Mouse (Mus musculus) small intestine, adult 2 months (tissue): ENCODE data around the gene Rtn4r. TPM values are rescaled to one million over a fixed set of nuclear protein-coding genes. Genes with fewer than 3 reads are reported as not detected.
A peak's percentile ranks its signal among the peaks of the same experiment; 100 is the strongest.

Source experiments
- H3K27ac ChIP-seq: fragments of 200-500 bp; 2 replicates; pipeline ENCODE4 v1.5.1; 2012; ENCODE audit warnings: low read depth, low read length, control low read depth, inconsistent platforms; ENCODE audit not compliant: insufficient read depth
- H3K27me3 ChIP-seq: fragments of 200-500 bp; 2 replicates; pipeline ENCODE4 v1.6.1; 2012; ENCODE audit warnings: mild to moderate bottlenecking, moderate library complexity, low read length, inconsistent platforms; ENCODE audit not compliant: control insufficient read depth, insufficient read depth
- H3K36me3 ChIP-seq: fragments of 200-500 bp; 2 replicates; pipeline ENCODE4 v1.6.1; 2012; ENCODE audit warnings: mild to moderate bottlenecking, low read length, control low read depth, inconsistent platforms; ENCODE audit not compliant: control insufficient read depth, insufficient read depth
- H3K4me1 ChIP-seq: fragments of 200-500 bp; 2 replicates; pipeline ENCODE4 v1.6.1; 2012; ENCODE audit warnings: low read length, inconsistent platforms, mixed read lengths; ENCODE audit not compliant: control insufficient read depth, insufficient read depth, insufficient read length
- H3K4me3 ChIP-seq: fragments of 200-500 bp; 2 replicates; pipeline ENCODE4 v1.5.1; 2012; ENCODE audit warnings: low read depth, mild to moderate bottlenecking, control low read depth, inconsistent platforms, low read length, moderate library complexity
- CTCF ChIP-seq: fragments of 200-500 bp; IDR thresholded peaks from 2 replicates; pipeline ENCODE4 v1.5.1; 2012; ENCODE audit warnings: low read depth, mild to moderate bottlenecking, control low read depth, inconsistent platforms, low read length, moderate library complexity, mixed read lengths; ENCODE audit not compliant: insufficient replicate concordance, insufficient read length; ENCODE audit errors: extremely low read depth
- POLR2A ChIP-seq: fragments of 200-500 bp; IDR thresholded peaks from 2 replicates; pipeline ENCODE4 v1.6.1; 2012; ENCODE audit warnings: low read depth, mild to moderate bottlenecking, control low read depth, inconsistent platforms, low read length, moderate library complexity
- WGBS: fragments of 180-500 bp; shearing (Covaris S2); methylation state at CpG from one replicate; pipeline ENCODE4 v1.1.7; 2018; 5-methylcytosine and 5-hydroxymethylcytosine counted together
- polyA plus RNA-seq: library from polyadenylated mRNA; depleted of rRNA; stranded (reverse); fragments of >200 nt; gene quantifications from 2 replicates; pipeline ENCODE4 v1.2.3, GENCODE M21; 2012

Gene Rtn4r
- polyA plus RNA-seq, 1 experiment, result 21.9 TPM

DNA sequence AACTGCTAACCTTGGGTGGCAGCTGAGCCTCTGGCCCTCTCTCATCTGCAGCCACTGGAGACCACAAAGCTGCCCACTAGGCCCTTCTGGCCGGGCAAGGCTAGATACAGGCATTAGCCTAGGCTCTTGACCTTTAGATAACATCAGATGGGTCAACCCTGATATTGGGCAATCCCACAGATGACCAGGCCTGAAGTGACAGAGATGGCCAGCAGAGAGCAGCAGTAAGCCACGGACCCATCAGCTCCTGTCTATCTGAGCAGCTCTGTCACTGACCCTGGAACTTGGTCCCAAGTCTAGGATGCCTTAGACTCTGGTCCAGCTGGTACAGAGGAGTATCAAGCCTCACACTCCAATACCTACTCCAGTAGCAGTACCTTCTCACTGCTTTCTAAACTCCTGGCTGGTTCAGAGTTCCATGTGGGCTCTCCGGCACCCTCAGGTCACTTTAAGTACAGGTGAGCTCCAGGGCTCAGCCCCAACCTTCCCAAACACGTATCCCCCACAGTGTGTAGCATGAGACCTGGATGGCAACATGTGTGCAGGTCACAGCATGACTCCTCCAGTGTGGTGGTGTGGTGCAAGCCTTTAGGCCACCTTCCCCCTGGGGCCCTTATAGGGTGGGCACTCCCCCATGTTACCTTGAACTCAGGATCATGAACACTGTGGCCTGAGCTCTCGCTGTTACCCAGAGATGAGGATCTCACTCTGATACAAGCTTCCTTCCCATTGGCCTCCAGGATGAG, 19.0 kb upstream of the Rtn4r start:
- Histone ChIP-seq H3K36me3 (no peaks in the 10 kb centered on the region), H3K27me3 (no peaks in the 10 kb centered on the region), H3K4me1 (peaks cover 6% of the 10 kb centered on the region; the same call in 1 of the 2 replicates), H3K27ac (no peak overlapping the region), H3K4me3 (no peak overlapping the region)
- TF ChIP-seq POLR2A, result no peak
- peak; percentile 80; the same call in 1 of the 2 replicates for TF ChIP-seq CTCF
- 58% methylated on average over 5 of the region's 5 CpGs for WGBS

DNA sequence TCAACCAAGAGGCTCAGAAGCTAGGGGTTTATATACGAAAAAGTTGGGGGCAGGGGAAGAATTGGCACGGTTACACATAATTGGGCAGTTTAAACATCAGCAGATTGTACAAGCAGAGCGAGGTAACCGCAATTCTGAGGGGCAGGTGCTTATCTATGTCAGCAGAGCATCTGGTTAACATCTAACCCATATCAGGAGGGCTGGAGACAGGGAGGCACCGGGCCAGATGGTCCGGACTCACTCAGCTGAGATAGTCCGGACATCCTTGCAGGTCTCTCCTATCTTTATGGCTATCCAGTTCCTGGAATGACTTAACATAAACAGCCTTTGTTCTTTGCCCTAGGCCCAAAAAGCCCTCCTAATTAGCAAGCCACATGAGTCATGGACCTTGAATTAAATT, 16.4 kb upstream of the Rtn4r start:
- Histone ChIP-seq H3K4me1 (peaks cover 6% of the 10 kb centered on the region; the same call in 1 of the 2 replicates), H3K4me3 (no peak overlapping the region), H3K27me3 (no peaks in the 10 kb centered on the region), H3K36me3 (no peaks in the 10 kb centered on the region), H3K27ac (no peak overlapping the region)
- TF ChIP-seq CTCF (no peak), POLR2A (no peak)
- 47% methylated on average over 7 of the region's 7 CpGs for WGBS

DNA sequence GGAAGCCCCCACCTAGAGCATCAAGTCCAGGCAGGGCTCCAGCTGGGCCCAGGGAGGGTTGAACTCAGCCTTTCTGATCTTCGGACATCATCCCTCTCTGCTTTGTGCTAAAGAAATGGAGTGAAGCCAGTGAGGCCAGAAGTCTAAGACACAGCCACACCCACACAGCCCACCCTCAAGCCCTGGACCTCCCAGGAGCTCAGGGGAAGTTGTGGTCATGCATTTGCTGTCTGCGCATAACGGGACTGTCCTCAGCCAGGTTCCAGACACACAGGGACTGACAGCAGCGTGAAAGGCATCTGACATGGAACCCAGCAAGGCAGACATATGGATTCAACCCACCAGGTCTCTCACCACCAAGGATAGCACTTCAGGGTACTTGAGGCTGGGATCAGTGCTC, 11.0 kb upstream of the Rtn4r start:
- Histone ChIP-seq H3K36me3 (no peaks in the 10 kb centered on the region), H3K27ac (no peak overlapping the region), H3K27me3 (no peaks in the 10 kb centered on the region), H3K4me3 (no peak overlapping the region), H3K4me1 (no peaks in the 10 kb centered on the region)
- TF ChIP-seq CTCF (no peak), POLR2A (no peak)
- WGBS, result 78% methylated on average over 4 of the region's 4 CpGs

DNA sequence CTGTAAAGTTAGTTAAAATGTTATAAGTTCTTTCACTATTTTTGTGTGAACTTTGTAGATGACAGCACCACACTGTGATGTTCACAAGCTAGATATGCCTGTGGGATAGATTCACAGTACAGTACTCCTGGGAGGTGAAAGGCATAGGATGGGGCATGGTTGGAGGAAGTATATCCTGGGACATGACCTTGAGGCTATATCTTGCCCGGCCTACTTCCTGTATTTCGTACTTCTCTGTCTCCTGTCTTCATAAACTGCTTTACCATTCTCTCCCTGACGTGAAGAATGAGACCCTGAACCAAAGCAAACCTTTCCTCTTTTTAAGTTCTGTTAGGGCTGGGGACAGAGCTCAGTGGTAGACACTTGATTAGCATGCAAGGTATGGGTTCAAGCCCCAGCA, 9.2 kb upstream of the Rtn4r start:
- TF ChIP-seq POLR2A (no peak), CTCF (no peak)
- 62% methylated on average over 3 of the region's 3 CpGs for WGBS
- no peaks in the 10 kb centered on the region for H3K36me3 ChIP-seq
- no peaks in the 10 kb centered on the region for H3K27me3 ChIP-seq
- H3K4me3 ChIP-seq, result no peak overlapping the region
- no peak overlapping the region for H3K27ac ChIP-seq
- no peaks in the 10 kb centered on the region for H3K4me1 ChIP-seq

DNA sequence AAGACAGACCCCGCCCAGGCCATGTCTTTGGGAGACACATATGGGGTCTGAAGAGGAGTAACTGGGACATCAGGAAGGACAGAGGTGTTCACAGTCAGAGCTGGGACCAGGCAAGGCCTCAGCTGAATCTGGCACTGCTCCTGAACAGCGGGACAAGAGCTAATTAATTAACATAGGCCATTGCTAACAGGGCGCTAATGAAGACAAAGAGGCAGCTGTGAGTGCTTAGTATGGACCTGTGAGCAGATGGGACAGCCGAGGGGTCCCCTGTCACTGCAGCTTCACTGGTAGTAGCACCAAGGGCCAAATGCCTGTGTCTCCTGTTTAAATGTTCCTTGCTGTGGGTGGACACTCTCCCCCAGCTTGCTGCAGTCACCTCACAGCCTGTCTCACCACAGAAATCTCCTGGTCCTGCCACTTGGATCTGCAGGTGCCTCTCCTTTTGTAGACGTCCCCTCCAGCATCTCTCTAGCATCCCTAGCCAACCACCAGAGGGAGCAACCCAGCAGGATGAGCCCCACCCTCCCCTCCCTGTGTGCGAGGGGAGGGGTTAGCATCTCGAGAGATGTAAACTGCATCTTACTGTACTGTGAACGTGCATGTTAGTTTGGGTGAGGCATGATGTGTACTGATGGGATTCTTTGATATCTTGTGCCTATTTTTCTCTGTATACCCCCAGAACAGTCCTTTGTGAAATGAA, 8.3 kb upstream of the Rtn4r start:
- no peaks in the 10 kb centered on the region for H3K4me1 ChIP-seq
- no peaks in the 10 kb centered on the region for H3K36me3 ChIP-seq
- TF ChIP-seq POLR2A (no peak), CTCF (peak; percentile 60; the same call in 1 of the 2 replicates)
- H3K27me3 ChIP-seq, result no peaks in the 10 kb centered on the region
- 27% methylated on average over 8 of the region's 8 CpGs for WGBS
- no peak overlapping the region for H3K27ac ChIP-seq
- no peak overlapping the region for H3K4me3 ChIP-seq

DNA sequence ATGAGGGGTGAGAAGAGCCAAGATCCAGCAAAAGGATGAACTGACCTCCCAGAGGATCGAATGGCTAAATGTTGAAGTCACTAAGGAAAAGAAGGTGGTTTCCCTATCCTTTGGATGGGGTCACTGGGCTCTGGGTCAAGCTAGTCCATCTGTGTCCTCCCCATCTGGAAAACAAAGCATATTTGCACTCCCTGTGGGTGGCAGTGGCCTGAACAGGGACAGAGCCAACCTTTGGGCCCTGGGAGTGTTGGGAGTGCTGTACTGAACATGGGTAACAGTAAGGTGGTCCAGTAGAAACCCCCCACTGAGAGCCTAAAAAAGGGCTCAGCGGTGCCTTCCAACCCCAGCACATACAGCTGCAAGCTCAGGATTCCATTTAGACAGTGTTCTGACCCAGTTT, 4.7 kb upstream of the Rtn4r start:
- Histone ChIP-seq H3K4me1 (peaks cover 15% of the 10 kb centered on the region; the same call in 1 of the 2 replicates), H3K27me3 (peaks cover 4% of the 10 kb centered on the region; the same call in 1 of the 2 replicates), H3K4me3 (no peak overlapping the region), H3K36me3 (no peaks in the 10 kb centered on the region), H3K27ac (no peak overlapping the region)
- 81% methylated on average over 2 of the region's 2 CpGs for WGBS
- TF ChIP-seq POLR2A (no peak), CTCF (no peak)

DNA sequence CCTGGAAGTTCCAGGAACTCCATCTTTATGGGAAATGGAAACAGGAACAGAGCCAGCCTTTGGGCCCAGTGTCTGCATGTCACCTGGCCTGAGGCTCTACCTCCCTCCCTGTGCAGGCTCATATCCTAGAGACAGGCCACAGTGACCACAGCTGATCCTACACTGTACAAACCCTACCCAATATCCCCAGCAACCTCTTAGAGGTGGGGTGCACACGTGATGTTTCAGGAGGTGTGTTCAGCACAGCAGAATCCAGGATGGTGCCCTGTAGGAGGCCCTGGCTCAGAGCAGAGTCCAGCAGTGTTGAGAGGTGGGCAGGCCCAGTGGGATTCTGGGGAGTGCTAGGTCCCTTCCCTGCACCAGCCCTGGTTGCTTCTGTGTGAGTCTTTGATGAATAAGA, 4.0 kb upstream of the Rtn4r start:
- peaks cover 18% of the 10 kb centered on the region for H3K4me1 ChIP-seq
- WGBS, result 81% methylated on average over 1 of the region's 1 CpGs
- no peaks in the 10 kb centered on the region for H3K36me3 ChIP-seq
- H3K4me3 ChIP-seq, result no peak overlapping the region
- TF ChIP-seq POLR2A (no peak), CTCF (no peak)
- H3K27me3 ChIP-seq, result peaks cover 10% of the 10 kb centered on the region; the same call in 1 of the 2 replicates
- H3K27ac ChIP-seq, result no peak overlapping the region
